In the genomic region with DNA sequence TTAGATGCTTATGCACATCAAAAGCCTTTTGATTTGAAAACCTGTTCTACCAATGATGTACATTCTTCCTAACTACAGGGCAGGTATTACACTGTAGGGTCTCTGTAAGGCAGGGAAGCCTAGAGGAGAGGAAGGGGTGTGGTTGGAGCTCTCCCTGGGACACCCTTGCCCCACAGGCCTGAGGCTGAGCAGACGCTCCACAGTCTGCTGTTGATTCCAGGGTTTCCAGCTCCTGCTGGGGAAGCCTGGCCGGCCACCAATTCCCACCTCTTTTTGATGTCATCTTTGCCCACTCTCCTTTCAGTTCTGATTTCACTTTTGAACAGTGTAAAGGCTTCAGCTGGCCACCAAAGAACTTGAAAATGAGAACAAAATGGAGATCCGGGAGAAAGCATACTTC, we compare ENCODE assay signal across 29 mouse cellular contexts.
A peak's percentile ranks its signal among the peaks of the same experiment; 100 is the strongest.
DNase-seq lines count a peak whose midpoint lies in the region; ATAC-seq lines count a peak whose summit lies in the region.
"Had no signal": no experiment of that assay in that cellular context is flagged by ENCODE, and none has a peak within 500 bp of the region (broad histone marks: within the 10 kb centered on the region; RNA-seq: fewer than 3 reads in every experiment).

No protein-coding gene starts in this region.

- peak; percentile 19 for DNase-seq in embryonic facial prominence, embryonic 14.5 days (ENCODE audit: low spot score)
- no peak for DNase-seq in embryonic facial prominence, embryonic 10.5 days (ENCODE audit: low spot score)
- DNase-seq in heart, adult 11 months = peak; percentile 50
- DNase-seq in heart, adult 9 months (ENCODE audit: low spot score in 2 of 2) = no peak
- peak; percentile 70 for DNase-seq in left cerebral cortex, postnatal 4 days
- no peak for DNase-seq in left cerebral cortex, postnatal 14 days (ENCODE audit: low spot score in 2 of 2)
- no peak for DNase-seq in spleen, postnatal 36 days (ENCODE audit: low spot score in 2 of 2)
- DNase-seq: adrenal gland, postnatal 14 days; cerebellum, adult 11-12 months; cerebellum, postnatal 36 days; kidney, adult 2 months; kidney, postnatal 10 days; layer of hippocampus, postnatal 36 days; liver; lung, embryonic 14.5 days; retina, postnatal 1 day; right cerebral cortex, postnatal 14 days; thymus, adult 2 months; thymus, postnatal 36 days had no signal

- ATAC-seq in embryonic facial prominence, embryonic 14.5 days (ENCODE audit: low read depth) = no peak
- ATAC-seq: intestine, embryonic 15.5 days; midbrain, embryonic 15.5 days had no signal

- no peaks in the 10 kb centered on the region for H3K9me3 ChIP-seq in embryonic facial prominence, embryonic 14.5 days (ENCODE audit: control insufficient read depth, low read length)
- H3K9me3 ChIP-seq in embryonic facial prominence, embryonic 10.5 days = 0 out of 2 replicates have a peak, but pooled peaks cover 3% of the 10 kb centered on the region
- H3K9me3 ChIP-seq: embryonic facial prominence, embryonic 12.5 days; forebrain, embryonic 12.5 days; heart, embryonic 10.5 days; heart, embryonic 15.5 days; hindbrain, embryonic 15.5 days; intestine, embryonic 15.5 days; midbrain, embryonic 10.5 days; midbrain, embryonic 15.5 days; neural tube, embryonic 15.5 days had no signal

- H3K27ac ChIP-seq in embryonic facial prominence, embryonic 14.5 days (replicated peaks; ENCODE audit: low read depth, low read length) = no peak overlapping the region
- no peak overlapping the region for H3K27ac ChIP-seq in embryonic facial prominence, embryonic 10.5 days (replicated peaks)
- H3K27ac ChIP-seq: embryonic facial prominence, embryonic 12.5 days; forebrain, embryonic 12.5 days; heart, embryonic 10.5 days; heart, embryonic 15.5 days; hindbrain, embryonic 15.5 days; intestine, embryonic 15.5 days; liver, embryonic 14.5 days; midbrain, embryonic 10.5 days; midbrain, embryonic 15.5 days; neural tube, embryonic 15.5 days had no signal

- no peaks in the 10 kb centered on the region for H3K27me3 ChIP-seq in embryonic facial prominence, embryonic 14.5 days (replicated peaks; ENCODE audit: control insufficient read depth, insufficient read depth, low read length)
- peaks cover 10% of the 10 kb centered on the region for H3K27me3 ChIP-seq in embryonic facial prominence, embryonic 10.5 days (replicated peaks; ENCODE audit: low read depth, poor library complexity, severe bottlenecking)
- H3K27me3 ChIP-seq: embryonic facial prominence, embryonic 12.5 days; forebrain, embryonic 12.5 days; heart, embryonic 15.5 days; hindbrain, embryonic 15.5 days; intestine, embryonic 15.5 days; midbrain, embryonic 15.5 days; neural tube, embryonic 15.5 days had no signal

- intact Hi-C loops in left cerebral cortex, postnatal 4 days (cut with DNase I) = no loop called here
- intact Hi-C loops in left cerebral cortex, postnatal 14 days (cut with DNase I) = no loop called here

- H3K4me1 ChIP-seq in embryonic facial prominence, embryonic 14.5 days (ENCODE audit: control insufficient read depth, insufficient read depth, low read length) = peaks cover 8% of the 10 kb centered on the region; the same call in 1 of the 2 replicates
- peaks cover 22% of the 10 kb centered on the region for H3K4me1 ChIP-seq in embryonic facial prominence, embryonic 10.5 days
- H3K4me1 ChIP-seq: heart, embryonic 15.5 days; hindbrain, embryonic 15.5 days; intestine, embryonic 15.5 days; midbrain, embryonic 10.5 days; midbrain, embryonic 15.5 days; neural tube, embryonic 15.5 days had no signal

- 28% methylated on average over 3 of the region's 3 CpGs for WGBS in embryonic facial prominence, embryonic 14.5 days
- 56% methylated on average over 3 of the region's 3 CpGs for WGBS in embryonic facial prominence, embryonic 10.5 days

- no peak overlapping the region for H3K4me2 ChIP-seq in embryonic facial prominence, embryonic 14.5 days (ENCODE audit: low read depth, low read length)
- H3K4me2 ChIP-seq: embryonic facial prominence, embryonic 12.5 days; forebrain, embryonic 12.5 days; heart, embryonic 15.5 days; hindbrain, embryonic 15.5 days; intestine, embryonic 15.5 days; lung, embryonic 14.5 days; midbrain, embryonic 15.5 days; neural tube, embryonic 15.5 days had no signal

- no peak overlapping the region for H3K9ac ChIP-seq in embryonic facial prominence, embryonic 14.5 days (ENCODE audit: low read depth, low read length)
- H3K9ac ChIP-seq: embryonic facial prominence, embryonic 12.5 days; forebrain, embryonic 12.5 days; heart, embryonic 15.5 days; hindbrain, embryonic 15.5 days; intestine, embryonic 15.5 days; liver, embryonic 14.5 days; lung, embryonic 14.5 days; midbrain, embryonic 15.5 days; neural tube, embryonic 15.5 days had no signal

- H3K36me3 ChIP-seq in embryonic facial prominence, embryonic 14.5 days (ENCODE audit: control insufficient read depth, insufficient read depth, low read length) = no peaks in the 10 kb centered on the region
- no peaks in the 10 kb centered on the region for H3K36me3 ChIP-seq in embryonic facial prominence, embryonic 10.5 days (replicated peaks)
- H3K36me3 ChIP-seq: embryonic facial prominence, embryonic 12.5 days; forebrain, embryonic 12.5 days; heart, embryonic 10.5 days; heart, embryonic 15.5 days; hindbrain, embryonic 15.5 days; intestine, embryonic 15.5 days; midbrain, embryonic 10.5 days; midbrain, embryonic 15.5 days; neural tube, embryonic 15.5 days had no signal

- H3K4me3 ChIP-seq in embryonic facial prominence, embryonic 14.5 days (ENCODE audit: low read depth, low read length) = no peak overlapping the region
- H3K4me3 ChIP-seq in embryonic facial prominence, embryonic 10.5 days = no peak overlapping the region
- H3K4me3 ChIP-seq: embryonic facial prominence, embryonic 12.5 days; forebrain, embryonic 12.5 days; heart, embryonic 10.5 days; heart, embryonic 15.5 days; hindbrain, embryonic 15.5 days; intestine, embryonic 15.5 days; midbrain, embryonic 10.5 days; midbrain, embryonic 15.5 days; neural tube, embryonic 15.5 days had no signal

Comparison
In these comparisons a context has a peak if more than half of its experiments do, and no peak if none do; other contexts are left out.
1. DNase-seq: peak in embryonic facial prominence, embryonic 14.5 days (single experiment), heart, adult 11 months (single experiment) and left cerebral cortex, postnatal 4 days (single experiment); none in embryonic facial prominence, embryonic 10.5 days (single experiment), heart, adult 9 months (0 of 2), left cerebral cortex, postnatal 14 days (0 of 2) and spleen, postnatal 36 days (0 of 2).